Mouse (Mus musculus): Measurements from ENCODE around the gene Ptrh1.
A peak's percentile ranks its signal among the peaks of the same experiment; 100 is the strongest.

Gene Ptrh1

DNA sequence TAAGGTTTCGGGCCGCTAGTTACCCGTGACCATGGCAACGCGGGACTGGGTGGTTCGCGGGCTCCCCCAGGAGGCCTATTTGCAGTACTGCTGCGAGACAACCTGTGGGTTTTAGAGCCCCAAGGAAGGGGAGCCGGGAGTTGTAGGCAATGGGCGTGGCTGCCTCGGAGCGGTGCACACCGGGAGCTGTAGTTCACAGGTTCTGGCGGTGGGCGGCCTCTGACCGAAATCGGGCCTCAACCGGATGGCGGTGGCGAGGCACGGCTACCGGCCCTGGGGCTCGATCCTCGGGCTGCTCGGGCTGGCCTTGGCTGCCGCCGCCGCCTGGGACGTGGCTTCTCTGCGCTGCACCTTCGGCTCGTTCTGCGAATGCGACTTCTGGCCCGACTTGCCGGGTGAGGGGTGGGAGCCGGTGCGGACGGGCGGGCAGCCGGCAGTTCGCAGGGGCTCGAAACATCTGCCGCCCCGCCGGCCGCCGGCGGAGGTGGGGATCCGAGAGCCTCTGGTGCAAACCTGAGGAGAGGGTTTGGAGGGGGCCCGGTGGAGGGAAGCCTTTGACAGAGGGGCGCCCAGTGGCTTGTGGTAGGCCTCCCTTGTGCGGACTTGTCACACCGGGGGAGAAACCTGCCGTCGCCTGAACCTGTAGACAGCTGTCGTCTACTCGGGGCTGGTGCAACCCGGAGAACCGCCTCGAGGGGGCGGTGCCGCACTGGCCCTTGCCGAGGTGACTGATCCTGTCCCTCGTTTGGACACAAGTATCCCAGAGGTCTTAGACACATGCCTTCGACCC lies 18.3 kb upstream of the Ptrh1 start, which contains the start of gene Tor2a:
Tor2a (plus strand) TSS at position 179 of the 790 bp plus-strand sequence.
- peak; percentile 98 for DNase-seq (ENCODE audit: low read depth)

GRCm38 (mm10) chr2:32758503-32758902 lies 17.1 kb upstream of the Ptrh1 start:
- DNase-seq (ENCODE audit: low read depth), result no peak

DNA sequence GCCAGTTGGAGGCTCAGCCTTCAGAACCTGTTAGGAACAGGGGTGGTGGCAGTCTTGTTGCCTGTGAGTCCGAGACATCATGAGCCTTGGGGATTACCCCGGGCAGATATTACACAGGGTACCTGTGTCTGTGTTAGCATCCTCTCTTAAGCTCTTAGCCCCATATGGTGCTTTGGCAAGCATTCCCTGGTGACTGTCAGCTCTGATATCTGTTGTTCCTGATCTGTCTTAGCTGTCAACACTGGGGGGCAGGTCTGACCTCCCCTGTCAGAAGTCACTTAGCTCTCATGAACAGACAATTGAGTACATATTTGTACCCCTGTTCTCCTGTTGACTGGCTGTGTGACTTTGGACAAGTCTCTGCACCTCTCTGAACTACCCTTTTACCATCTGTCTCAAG lies 16.6 kb upstream of the Ptrh1 start:
- DNase-seq (ENCODE audit: low read depth), result no peak

DNA sequence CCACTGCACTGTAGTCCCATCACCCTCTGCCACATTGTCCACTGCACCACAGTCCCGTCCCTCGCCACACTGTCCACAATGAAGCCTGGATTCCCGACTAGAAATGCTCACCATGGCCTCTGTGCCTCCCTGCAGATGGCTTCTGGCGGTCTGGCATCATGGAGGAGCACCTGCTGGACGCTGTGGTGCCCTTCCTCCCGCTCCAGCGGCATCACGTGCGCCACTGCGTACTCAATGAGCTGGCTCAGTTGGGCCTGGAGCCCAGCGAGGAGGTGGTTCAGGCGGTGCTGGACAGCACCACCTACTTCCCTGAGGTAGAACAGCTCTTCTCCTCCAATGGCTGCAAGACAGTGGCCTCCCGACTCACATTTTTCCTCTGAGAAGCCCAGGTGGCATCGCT lies 14.2 kb upstream of the Ptrh1 start:
- no peak for DNase-seq (ENCODE audit: low read depth)

GRCm38 (mm10) chr2:32761859-32762258 lies 13.7 kb upstream of the Ptrh1 start:
- DNase-seq (ENCODE audit: low read depth), result no peak

GRCm38 (mm10) chr2:32763353-32763752 lies 12.2 kb upstream of the Ptrh1 start:
- no peak for DNase-seq (ENCODE audit: low read depth)

GRCm38 (mm10) chr2:32767241-32767640 lies 8.3 kb upstream of the Ptrh1 start:
- DNase-seq (ENCODE audit: low read depth), result no peak

DNA sequence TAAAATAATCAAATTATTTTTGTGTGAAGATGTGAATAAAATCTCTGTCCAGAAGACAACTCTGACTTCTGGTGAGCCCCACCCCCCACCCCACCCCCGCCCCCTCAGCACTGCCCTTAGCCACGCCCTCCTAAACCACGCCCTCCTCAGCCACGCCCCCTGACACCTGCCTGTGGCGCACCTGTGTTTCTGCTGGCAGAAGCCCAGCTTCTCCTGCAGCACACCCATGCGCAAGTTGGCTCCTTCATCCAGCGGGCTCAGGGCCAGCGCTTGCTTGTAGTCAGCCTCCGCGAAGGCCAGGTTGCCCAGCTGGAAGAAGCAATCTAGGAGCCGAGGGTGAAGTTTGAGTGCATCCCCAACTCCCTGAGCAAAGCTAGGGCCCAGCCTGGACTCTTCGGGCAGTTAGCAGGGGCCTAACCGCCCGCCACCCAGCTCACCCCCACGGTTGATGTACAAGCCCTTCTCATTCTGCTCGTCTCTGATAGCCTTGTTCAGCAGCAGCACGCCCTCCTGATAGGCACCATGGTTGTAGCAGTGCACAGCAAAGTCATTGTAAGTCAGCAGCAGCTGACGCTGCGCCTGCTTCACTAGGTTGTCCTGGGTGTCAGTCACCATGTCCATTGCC lies 6.8 kb upstream of the Ptrh1 start:
- no peak for DNase-seq (ENCODE audit: low read depth)

DNA sequence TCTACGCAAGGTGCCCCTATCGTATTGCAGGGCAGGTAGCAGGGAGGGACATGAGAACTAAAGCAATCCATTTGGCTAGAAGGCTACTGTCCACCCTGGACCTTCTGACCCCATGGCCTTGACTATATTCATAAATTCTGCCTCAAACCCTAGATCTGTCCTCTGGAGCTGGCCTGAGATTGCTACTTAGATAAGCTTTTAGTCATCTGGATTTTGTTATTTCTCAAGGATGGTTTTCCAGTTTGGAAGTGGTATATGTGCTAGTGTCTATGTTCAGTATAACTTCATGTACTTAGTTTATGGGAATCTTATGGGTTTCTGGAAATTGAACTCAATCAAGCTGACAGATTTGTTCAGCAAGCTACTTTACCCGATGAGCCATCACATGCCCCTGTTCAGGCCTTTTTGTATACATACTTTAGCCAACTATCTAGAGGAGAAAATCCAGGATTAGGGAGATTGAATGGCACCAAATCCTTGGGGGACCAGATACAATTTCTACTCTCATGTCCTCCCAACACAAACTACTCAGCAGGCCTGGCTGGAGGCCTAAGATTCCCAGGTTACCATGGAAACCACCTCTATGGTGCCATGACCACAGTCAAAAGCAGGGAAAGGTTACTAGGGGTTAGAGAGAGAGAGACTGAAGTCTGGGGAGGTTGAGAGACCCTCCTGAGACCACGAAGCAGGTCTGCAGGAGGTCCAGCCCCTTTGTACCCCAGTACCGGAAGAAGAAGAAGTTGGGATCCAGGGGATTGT lies 6.1 kb upstream of the Ptrh1 start:
- no peak for DNase-seq (ENCODE audit: low read depth)

- no peak for DNase-seq (ENCODE audit: low read depth)
These were observed 3.7 kb upstream of the Ptrh1 start for GRCm38 (mm10) chr2:32771886-32772285.

DNA sequence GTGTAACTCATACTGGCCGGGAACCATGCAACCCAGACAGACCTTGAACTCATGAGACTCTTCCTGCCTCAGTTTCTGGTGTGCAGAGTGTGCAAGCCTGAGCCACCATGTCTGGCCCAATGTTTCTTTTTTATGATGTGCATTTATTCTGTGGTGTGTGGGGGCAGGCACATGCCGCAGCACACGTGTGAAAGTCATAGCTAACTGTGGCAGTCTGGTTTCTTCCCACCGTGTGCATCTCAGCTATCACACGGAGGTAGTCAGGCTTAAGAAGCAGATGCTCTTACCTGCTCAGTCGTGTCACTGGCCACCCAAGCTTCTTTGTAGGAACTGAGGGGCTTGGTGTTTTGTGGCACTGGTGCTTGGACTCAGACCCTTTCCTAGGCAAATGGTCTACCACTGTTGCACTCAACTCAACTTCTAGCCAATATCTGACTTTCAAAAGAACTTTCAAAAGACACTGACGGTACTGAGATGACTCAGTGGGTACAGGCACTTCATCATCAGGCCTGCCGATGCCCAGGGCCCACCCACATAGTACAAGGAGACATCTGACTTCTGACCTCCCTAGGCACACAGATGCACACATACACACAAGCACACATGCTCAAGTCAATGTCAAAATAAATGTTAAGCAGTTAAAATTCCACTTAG lies 2.8 kb upstream of the Ptrh1 start:
- DNase-seq (ENCODE audit: low read depth), result no peak

- DNase-seq (ENCODE audit: low read depth), result no peak
These were observed 606 bp downstream of the Ptrh1 start for GRCm38 (mm10) chr2:32776192-32776591.

DNA sequence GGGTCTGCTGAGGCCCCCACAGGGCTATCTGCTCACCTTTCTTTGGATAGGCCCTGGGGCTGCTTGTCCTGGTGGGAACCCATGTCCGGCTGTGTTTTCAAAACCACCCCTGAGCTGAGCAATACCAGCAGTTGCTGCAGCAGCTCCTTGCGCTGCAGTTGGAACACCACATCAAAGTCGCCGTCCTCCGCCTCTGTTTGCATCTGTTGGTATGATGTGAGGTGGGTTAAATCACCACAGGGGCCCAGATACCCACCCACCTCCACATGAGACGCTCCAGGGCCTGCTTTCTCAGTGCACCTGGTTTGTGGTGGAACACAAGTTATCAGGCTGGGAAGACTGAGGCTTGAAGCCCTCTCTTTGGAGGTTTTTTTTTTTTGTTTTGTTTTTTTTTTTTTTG lies 2.5 kb downstream of the Ptrh1 start:
- peak; percentile 53 for DNase-seq (ENCODE audit: low read depth)

GRCm38 (mm10) chr2:32779131-32779530 lies 3.5 kb downstream of the Ptrh1 start:
- DNase-seq (ENCODE audit: low read depth), result peak; percentile 56

GRCm38 (mm10) chr2:32779714-32780113 lies 4.1 kb downstream of the Ptrh1 start:
- no peak for DNase-seq (ENCODE audit: low read depth)

DNA sequence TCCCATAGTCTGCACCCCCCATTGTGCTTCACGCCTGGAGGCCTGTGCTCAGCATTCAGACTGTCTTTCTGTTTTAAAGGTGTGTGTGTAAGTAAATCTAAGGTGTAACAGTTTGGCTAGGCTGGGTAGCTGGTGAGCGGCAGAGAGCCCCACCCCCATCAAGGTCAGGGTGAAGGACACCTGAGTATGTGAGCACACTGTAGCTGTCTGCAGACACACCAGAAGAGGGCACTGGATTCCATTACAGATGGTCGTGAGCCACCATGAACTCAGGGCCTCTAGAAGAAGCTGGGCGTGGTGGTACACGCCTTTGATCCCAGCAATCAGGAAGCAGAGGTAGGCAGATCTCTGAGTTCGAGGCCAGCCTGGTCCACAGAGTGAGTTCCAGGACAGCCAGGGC lies 6.1 kb downstream of the Ptrh1 start:
- no peak for DNase-seq (ENCODE audit: low read depth)

GRCm38 (mm10) chr2:32784048-32784681 lies 8.6 kb downstream of the Ptrh1 start, which contains the start of gene Cfap157:
Gene Cfap157 (minus strand): TSS chr2:32784428.
- DNase-seq (ENCODE audit: low read depth), result no peak

- DNase-seq (ENCODE audit: low read depth), result peak; percentile 58
These were observed 11.6 kb downstream of the Ptrh1 start for GRCm38 (mm10) chr2:32787176-32787575.

DNA sequence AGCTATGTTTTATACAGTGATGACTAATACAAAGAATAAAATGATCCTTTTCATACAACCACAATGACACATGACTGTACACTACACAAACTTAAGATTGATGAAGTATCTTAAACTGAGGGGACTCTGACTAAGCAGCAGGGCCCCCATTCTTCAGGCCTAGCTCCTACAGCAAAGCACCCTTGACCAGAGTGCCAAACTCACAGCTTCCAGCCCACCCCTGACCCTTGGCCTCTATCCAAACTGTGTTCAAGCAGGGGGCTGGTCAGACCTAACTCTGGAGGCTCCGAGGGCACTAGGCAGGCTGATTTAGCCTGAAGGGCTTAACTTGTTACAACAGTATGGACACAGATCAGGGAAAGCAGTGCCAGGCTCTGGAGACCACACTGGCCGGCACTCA lies 13.0 kb downstream of the Ptrh1 start:
- DNase-seq (ENCODE audit: low read depth), result no peak

- DNase-seq (ENCODE audit: low read depth), result no peak
These were observed 15.7 kb downstream of the Ptrh1 start for GRCm38 (mm10) chr2:32791297-32791696.

GRCm38 (mm10) chr2:32795748-32796418 lies 20.3 kb downstream of the Ptrh1 start:
- no peak for DNase-seq (ENCODE audit: low read depth)
